8 mouse cellular contexts compared by ENCODE assay signal in genomic region chr6:88926870-88927269, GRCm38 (mm10). TPM values are rescaled to one million over a fixed set of nuclear protein-coding genes. Genes with fewer than 3 reads are reported as not detected.
DNase-seq lines count a peak whose midpoint lies in the region; ATAC-seq and TF ChIP-seq lines count a peak whose summit lies in the region.

No protein-coding gene starts in this region.

- DNase-seq in cerebellum, postnatal 25 days, result peak; percentile 35 to 39
- DNase-seq in cerebellum, adult 11 months, result no peak
- peak; percentile 67 for DNase-seq in thymus, postnatal 0 days (ENCODE audit: low spot score)
- no peak for DNase-seq in thymus, adult 2 months
- DNase-seq in thymus, postnatal 4 days, result peak; percentile 70
- no peak for DNase-seq in cerebellum, postnatal 10 days
- DNase-seq in gastrocnemius, postnatal 36 days, result no peak

- peak; percentile 25; the same call in 1 of the 2 replicates for ATAC-seq in liver, embryonic 15.5 days (ENCODE audit: insufficient read depth)

- H3K4me3 ChIP-seq in thymus, adult 2 months (ENCODE audit: control insufficient read depth, insufficient read depth, low read length), result no peak overlapping the region
- H3K4me3 ChIP-seq in liver, embryonic 15.5 days (replicated peaks), result no peak overlapping the region

- H3K27ac ChIP-seq in thymus, adult 2 months (ENCODE audit: control insufficient read depth, insufficient read depth, low read length), result no peak overlapping the region
- H3K27ac ChIP-seq in liver, embryonic 15.5 days (replicated peaks), result no peak overlapping the region

- intact Hi-C loops in gastrocnemius, postnatal 36 days (cut with DNase I), result loop anchor here (2.0 kb wide), 3 partner anchors 108 to 704 kb away; no protein-coding TSS in a partner anchor

- H3K4me2 ChIP-seq in liver, embryonic 15.5 days, result 0 out of 2 replicates have a peak overlapping the region, but pooled peaks have one; percentile 14

- TF ChIP-seq CTCF in thymus, adult 2 months (IDR thresholded peaks at IDR 0.05; ENCODE audit: borderline replicate concordance, control insufficient read depth, extremely low read depth, insufficient read depth, low read length, poor library complexity), result no peak

- no peak for TF ChIP-seq POLR2A in thymus, adult 2 months (IDR thresholded peaks at IDR 0.05; ENCODE audit: control insufficient read depth, extremely low read depth, insufficient read depth, low read length, poor library complexity)

- H3K9ac ChIP-seq in liver, embryonic 15.5 days, result no peak overlapping the region

- H3K9me3 ChIP-seq in liver, embryonic 15.5 days (replicated peaks), result no peaks in the 10 kb centered on the region

- H3K36me3 ChIP-seq in thymus, adult 2 months (ENCODE audit: control insufficient read depth, insufficient read depth, low read length), result no peaks in the 10 kb centered on the region
- no peaks in the 10 kb centered on the region for H3K36me3 ChIP-seq in liver, embryonic 15.5 days (replicated peaks)

- 48% methylated on average over 3 of the region's 3 CpGs for WGBS in thymus, adult 2 months
- 17% methylated on average over 3 of the region's 3 CpGs for WGBS in liver, embryonic 15.5 days (ENCODE audit: insufficient replicate concordance)

- H3K27me3 ChIP-seq in thymus, adult 2 months (ENCODE audit: control insufficient read depth, insufficient read depth, low read length), result no peaks in the 10 kb centered on the region
- no peaks in the 10 kb centered on the region for H3K27me3 ChIP-seq in liver, embryonic 15.5 days

- peaks cover 36% of the 10 kb centered on the region for H3K4me1 ChIP-seq in thymus, adult 2 months (replicated peaks; ENCODE audit: control insufficient read depth, insufficient read depth, low read length)
- peaks cover 23% of the 10 kb centered on the region for H3K4me1 ChIP-seq in liver, embryonic 15.5 days (replicated peaks)

RNA-seq across cellular contexts. Expression of gene Tpra1, which starts 24.8 kb away (rescaled TPM):
- polyA plus RNA-seq in thymus, postnatal 0 days (2015; fragmentation: Nextera tagmentation; extraction: Ambion mirVana), result 77.0 and 78.8 TPM in 2 replicates
- 300 and 366 TPM in 2 replicates for polyA plus RNA-seq in thymus, adult 2 months (2012; rRNA removed)
- 54.9 and 66.4 TPM in 2 replicates for polyA plus RNA-seq in liver, embryonic 15.5 days (2015; fragmentation: Nextera tagmentation; extraction: Ambion mirVana)
- 10 to 100 TPM; 24.4 to 27.4 TPM for total RNA-seq in gastrocnemius, postnatal 36 days (2021)

RNA-seq across cellular contexts. Expression of gene Mcm2, which starts 28.3 kb away (rescaled TPM):
- 138 and 161 TPM in 2 replicates for polyA plus RNA-seq in thymus, postnatal 0 days (2015; fragmentation: Nextera tagmentation; extraction: Ambion mirVana)
- polyA plus RNA-seq in thymus, adult 2 months (2012; rRNA removed), result 169 and 232 TPM in 2 replicates
- 147 and 155 TPM in 2 replicates for polyA plus RNA-seq in liver, embryonic 15.5 days (2015; fragmentation: Nextera tagmentation; extraction: Ambion mirVana)
- total RNA-seq in gastrocnemius, postnatal 36 days (2021), result 1 to 10 TPM; 4.2 to 5.6 TPM

RNA-seq across cellular contexts. Expression of gene Podxl2, which starts 52.0 kb away (rescaled TPM):
- polyA plus RNA-seq in thymus, postnatal 0 days (2015; fragmentation: Nextera tagmentation; extraction: Ambion mirVana), result 14.1 and 16.9 TPM in 2 replicates
- polyA plus RNA-seq in thymus, adult 2 months (2012; rRNA removed), result 95.8 and 100.0 TPM in 2 replicates
- 1.7 and 1.8 TPM in 2 replicates for polyA plus RNA-seq in liver, embryonic 15.5 days (2015; fragmentation: Nextera tagmentation; extraction: Ambion mirVana)
- 10 to 100 TPM; 45.1 to 50.5 TPM for total RNA-seq in gastrocnemius, postnatal 36 days (2021)

Comparison
In these comparisons a context has a peak if more than half of its experiments do, and no peak if none do; other contexts are left out.
1. DNase-seq: peak in cerebellum, postnatal 25 days (2 of 2), thymus, postnatal 0 days (single experiment) and thymus, postnatal 4 days (single experiment); none in cerebellum, adult 11 months (single experiment), thymus, adult 2 months (single experiment), cerebellum, postnatal 10 days (0 of 2) and gastrocnemius, postnatal 36 days (0 of 2).